Mouse (Mus musculus): ENCODE measurements at regions not wholly inside any gene's neighbourhood (a gene's known extent, or its start where the extent isn't known, plus 50 kb on each side); places are given as distances from the start of the nearest gene placed in this dataset.

- DNase-seq (ENCODE audit: low spot score), result no peak
Observed at GRCm38 (mm10) chr1:69470614-69471250, 216.3 kb downstream of the Ikzf2 start.

GRCm38 (mm10) chr1:69469158-69469901, 217.7 kb downstream of the Ikzf2 start:
- DNase-seq (ENCODE audit: low spot score), result no peak

- DNase-seq (ENCODE audit: low spot score), result no peak
Observed at GRCm38 (mm10) chr1:69466534-69467275, 220.3 kb downstream of the Ikzf2 start.

- DNase-seq (ENCODE audit: low spot score), result no peak
Observed at GRCm38 (mm10) chr1:69461191-69461590, 225.9 kb downstream of the Ikzf2 start.

- no peak for DNase-seq (ENCODE audit: low spot score)
Observed at GRCm38 (mm10) chr1:69459899-69460298, 227.1 kb downstream of the Ikzf2 start.

GRCm38 (mm10) chr1:69457471-69457870, 229.6 kb downstream of the Ikzf2 start:
- DNase-seq (ENCODE audit: low spot score), result no peak

GRCm38 (mm10) chr1:69453991-69454390, 233.1 kb downstream of the Ikzf2 start:
- no peak for DNase-seq (ENCODE audit: low spot score)

- no peak for DNase-seq (ENCODE audit: low spot score)
Observed at GRCm38 (mm10) chr1:69452910-69453309, 234.1 kb downstream of the Ikzf2 start.

- no peak for DNase-seq (ENCODE audit: low spot score)
Observed at GRCm38 (mm10) chr1:69450455-69450854, 236.6 kb downstream of the Ikzf2 start.

- no peak for DNase-seq (ENCODE audit: low spot score)
Observed at GRCm38 (mm10) chr1:69447276-69447675, 239.8 kb downstream of the Ikzf2 start.

- DNase-seq (ENCODE audit: low spot score), result no peak
Observed at GRCm38 (mm10) chr1:69444722-69445121, 242.3 kb downstream of the Ikzf2 start.

- DNase-seq (ENCODE audit: low spot score), result no peak
Observed at GRCm38 (mm10) chr1:69443466-69443865, 243.6 kb downstream of the Ikzf2 start.

- DNase-seq (ENCODE audit: low spot score), result peak; percentile 29
Observed at GRCm38 (mm10) chr1:69440564-69441334, 246.3 kb downstream of the Ikzf2 start.

GRCm38 (mm10) chr1:69437042-69437441, 250.0 kb downstream of the Ikzf2 start:
- peak; percentile 75 for DNase-seq (ENCODE audit: low spot score)

GRCm38 (mm10) chr1:69433655-69434357, 253.2 kb downstream of the Ikzf2 start:
- no peak for DNase-seq (ENCODE audit: low spot score)

- DNase-seq (ENCODE audit: low spot score), result no peak
Observed at GRCm38 (mm10) chr1:69430683-69431407, 256.2 kb downstream of the Ikzf2 start.

GRCm38 (mm10) chr1:69429632-69430031, 257.4 kb downstream of the Ikzf2 start:
- DNase-seq (ENCODE audit: low spot score), result no peak

GRCm38 (mm10) chr1:69397676-69398075, 289.4 kb downstream of the Ikzf2 start:
- no peak for DNase-seq (ENCODE audit: low spot score)

GRCm38 (mm10) chr1:69382374-69382773, 274.5 kb upstream of the Erbb4 start:
- DNase-seq (ENCODE audit: low spot score), result no peak

GRCm38 (mm10) chr1:69379741-69380140, 271.9 kb upstream of the Erbb4 start:
- no peak for DNase-seq (ENCODE audit: low spot score)
